In the genomic region with DNA sequence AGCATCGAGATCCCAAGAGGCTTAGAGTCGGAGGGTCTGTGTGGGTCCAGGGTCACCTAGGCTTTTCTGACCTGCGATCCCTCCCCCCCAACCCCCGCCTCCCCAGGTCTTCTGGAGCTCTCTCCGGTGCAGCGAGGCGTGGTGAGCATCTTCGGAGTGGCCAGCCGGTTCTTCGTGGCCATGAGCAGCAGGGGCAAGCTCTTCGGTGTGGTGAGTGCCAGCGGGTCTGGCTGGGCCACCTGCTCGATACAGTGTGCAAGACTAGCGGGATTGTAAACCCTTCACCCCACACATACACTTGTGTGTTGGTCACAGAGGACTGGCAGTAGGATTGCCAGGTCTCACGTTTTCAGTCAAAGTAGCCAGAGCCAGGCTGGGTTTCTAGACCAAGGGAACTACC, we compare ENCODE assay signal across 10 mouse cellular contexts. TPM values are rescaled to one million over a fixed set of nuclear protein-coding genes. Genes with fewer than 3 reads are reported as not detected.
A peak's percentile ranks its signal among the peaks of the same experiment; 100 is the strongest.
DNase-seq lines count a peak whose midpoint lies in the region; ATAC-seq and TF ChIP-seq lines count a peak whose summit lies in the region.
"Had no signal": no experiment of that assay in that cellular context is flagged by ENCODE, and none has a peak within 500 bp of the region (broad histone marks: within the 10 kb centered on the region; RNA-seq: fewer than 3 reads in every experiment).

No protein-coding gene starts in this region.

- H3K27me3 ChIP-seq in heart, embryonic 10.5 days (ENCODE audit: insufficient read depth, poor library complexity, severe bottlenecking) = peaks cover 98% of the 10 kb centered on the region
- peaks cover 96% of the 10 kb centered on the region for H3K27me3 ChIP-seq in forebrain, embryonic 12.5 days
- H3K27me3 ChIP-seq in limb, embryonic 14.5 days (ENCODE audit: control insufficient read depth, insufficient read depth, low read length) = peaks cover 69% of the 10 kb centered on the region

- H3K9me3 ChIP-seq in heart, embryonic 10.5 days = no peaks in the 10 kb centered on the region
- no peaks in the 10 kb centered on the region for H3K9me3 ChIP-seq in forebrain, embryonic 12.5 days
- no peaks in the 10 kb centered on the region for H3K9me3 ChIP-seq in limb, embryonic 14.5 days (ENCODE audit: control insufficient read depth, low read length)

- H3K4me3 ChIP-seq in heart, embryonic 10.5 days = peak overlapping the region; percentile 50
- peak overlapping the region; percentile 30 for H3K4me3 ChIP-seq in forebrain, embryonic 12.5 days (replicated peaks)
- peak overlapping the region; percentile 23; the same call in 1 of the 2 replicates for H3K4me3 ChIP-seq in limb, embryonic 14.5 days (replicated peaks; ENCODE audit: low read length)

- H3K9ac ChIP-seq in forebrain, embryonic 12.5 days = no peak overlapping the region
- no peak overlapping the region for H3K9ac ChIP-seq in limb, embryonic 14.5 days (ENCODE audit: low read depth, low read length, severe bottlenecking)

- TF ChIP-seq POLR2A in limb, embryonic 14.5 days (IDR thresholded peaks at IDR 0.05; ENCODE audit: borderline replicate concordance, extremely low read depth, insufficient read depth, insufficient read length) = no peak

- 1% methylated on average over 15 of the region's 15 CpGs for WGBS in heart, embryonic 10.5 days
- WGBS in forebrain, embryonic 12.5 days = under 1% methylated on average over 15 of the region's 15 CpGs
- 6% methylated on average over 15 of the region's 15 CpGs for WGBS in limb, embryonic 14.5 days

- no peak for DNase-seq in heart, embryonic 10.5 days (ENCODE audit: low spot score)
- no peak for DNase-seq in heart, postnatal 36 days
- DNase-seq in brain, adult 2 months (ENCODE audit: low read depth, low spot score) = peak; percentile 12
- no peak for DNase-seq in limb, embryonic 14.5 days (ENCODE audit: low spot score)
- DNase-seq in ovary, postnatal 36 days (ENCODE audit: low spot score) = no peak
- no peak for DNase-seq in frontal cortex, postnatal 36 days (ENCODE audit: low spot score in 2 of 2)
- no peak for DNase-seq in adrenal gland, postnatal 14 days

- peak overlapping the region; percentile 45; the same call in 1 of the 2 replicates for H3K4me2 ChIP-seq in forebrain, embryonic 12.5 days
- peak overlapping the region; percentile 31; the same call in 1 of the 2 replicates for H3K4me2 ChIP-seq in limb, embryonic 14.5 days (replicated peaks; ENCODE audit: low read depth, low read length, severe bottlenecking)

- H3K27ac ChIP-seq in heart, embryonic 10.5 days = no peak overlapping the region
- no peak overlapping the region for H3K27ac ChIP-seq in forebrain, embryonic 12.5 days
- no peak overlapping the region for H3K27ac ChIP-seq in limb, embryonic 14.5 days (replicated peaks; ENCODE audit: low read depth, low read length)

- H3K4me1 ChIP-seq in heart, embryonic 10.5 days = peaks cover 14% of the 10 kb centered on the region
- peaks cover 14% of the 10 kb centered on the region for H3K4me1 ChIP-seq in forebrain, embryonic 12.5 days
- H3K4me1 ChIP-seq in limb, embryonic 14.5 days (ENCODE audit: control insufficient read depth, insufficient read depth, low read length) = no peaks in the 10 kb centered on the region

- H3K36me3 ChIP-seq in heart, embryonic 10.5 days = no peaks in the 10 kb centered on the region
- no peaks in the 10 kb centered on the region for H3K36me3 ChIP-seq in forebrain, embryonic 12.5 days (replicated peaks)
- H3K36me3 ChIP-seq in limb, embryonic 14.5 days (ENCODE audit: control insufficient read depth, insufficient read depth, low read length) = no peaks in the 10 kb centered on the region

- no peak for ATAC-seq in forebrain, embryonic 12.5 days (ENCODE audit: low FRiP score)
- ATAC-seq in limb, embryonic 14.5 days (ENCODE audit: low FRiP score, low read depth) = no peak
- ATAC-seq: lung, postnatal 0 days had no signal

- intact Hi-C loops in heart, postnatal 36 days (cut with DNase I) = no loop called here

RNA-seq across cellular contexts. Expression of a gene that starts 15.0 kb away (rescaled TPM):
- 0.34 TPM in 1 of 2 replicates, not detected in the other for polyA plus RNA-seq in heart, embryonic 10.5 days (2016; fragmentation: Nextera tagmentation; extraction: Ambion mirVana)
- not detected for total RNA-seq in heart, postnatal 36 days (2021)
- polyA plus RNA-seq in forebrain, embryonic 12.5 days (2016; fragmentation: Nextera tagmentation; extraction: Ambion mirVana) = not detected in 2 replicates
- 0.57 and 0.67 TPM in 2 replicates for polyA plus RNA-seq in limb, embryonic 14.5 days (2012; rRNA removed)
- 0.91 and 1.5 TPM in 2 replicates for polyA plus RNA-seq in limb, embryonic 14.5 days (2014; fragmentation: Nextera tagmentation; extraction: Ambion mirVana)
- total RNA-seq in adrenal gland, postnatal 14 days (2021) = not detected in 2 replicates
- total RNA-seq: adrenal gland, adult 2 months had no signal
- polyA plus RNA-seq: adrenal gland, adult 2 months; lung, postnatal 0 days had no signal

RNA-seq across cellular contexts. Expression of a gene that starts 24.2 kb away (rescaled TPM):
- polyA plus RNA-seq in heart, embryonic 10.5 days (2016; fragmentation: Nextera tagmentation; extraction: Ambion mirVana) = 0.07 and 0.88 TPM in 2 replicates
- not detected for total RNA-seq in heart, postnatal 36 days (2021)
- polyA plus RNA-seq in forebrain, embryonic 12.5 days (2016; fragmentation: Nextera tagmentation; extraction: Ambion mirVana) = 1.2 and 4.4 TPM in 2 replicates
- 0.20 and 0.64 TPM in 2 replicates for polyA plus RNA-seq in limb, embryonic 14.5 days (2012; rRNA removed)
- 0.17 and 0.32 TPM in 2 replicates for polyA plus RNA-seq in limb, embryonic 14.5 days (2014; fragmentation: Nextera tagmentation; extraction: Ambion mirVana)
- total RNA-seq in adrenal gland, postnatal 14 days (2021) = 0.70 and 0.83 TPM in 2 replicates
- polyA plus RNA-seq: lung, postnatal 0 days had no signal

RNA-seq across cellular contexts. Expression of a gene that starts 34.2 kb away (rescaled TPM):
- polyA plus RNA-seq in heart, embryonic 10.5 days (2016; fragmentation: Nextera tagmentation; extraction: Ambion mirVana) = 0.41 and 1.5 TPM in 2 replicates
- not detected for total RNA-seq in heart, postnatal 36 days (2021)
- 69.9 and 94.0 TPM in 2 replicates for polyA plus RNA-seq in forebrain, embryonic 12.5 days (2016; fragmentation: Nextera tagmentation; extraction: Ambion mirVana)
- 0.13 TPM in 1 of 2 replicates, not detected in the other for polyA plus RNA-seq in limb, embryonic 14.5 days (2012; rRNA removed)
- polyA plus RNA-seq in limb, embryonic 14.5 days (2014; fragmentation: Nextera tagmentation; extraction: Ambion mirVana) = not detected in 2 replicates
- total RNA-seq in adrenal gland, postnatal 14 days (2021) = not detected in 2 replicates
- polyA plus RNA-seq: lung, postnatal 0 days had no signal

RNA-seq across cellular contexts. Expression of a gene that starts 52.8 kb away (rescaled TPM):
- polyA plus RNA-seq in heart, embryonic 10.5 days (2016; fragmentation: Nextera tagmentation; extraction: Ambion mirVana) = 23.3 and 26.0 TPM in 2 replicates
- 10 to 100 TPM; 13.8 to 15.4 TPM for total RNA-seq in heart, postnatal 36 days (2021)
- polyA plus RNA-seq in forebrain, embryonic 12.5 days (2016; fragmentation: Nextera tagmentation; extraction: Ambion mirVana) = 32.6 and 34.0 TPM in 2 replicates
- 24.9 and 46.5 TPM in 2 replicates for polyA plus RNA-seq in limb, embryonic 14.5 days (2012; rRNA removed)
- 22.0 and 26.2 TPM in 2 replicates for polyA plus RNA-seq in limb, embryonic 14.5 days (2014; fragmentation: Nextera tagmentation; extraction: Ambion mirVana)
- total RNA-seq in adrenal gland, postnatal 14 days (2021) = 24.1 and 33.2 TPM in 2 replicates

Comparison
In these comparisons a context has a peak if more than half of its experiments do, and no peak if none do; other contexts are left out.
1. RNA of a gene that starts 34.2 kb away (polyA plus RNA-seq): 69.9 to 94.0 TPM in forebrain, embryonic 12.5 days; 0.41 to 1.5 TPM in heart, embryonic 10.5 days and 0.13 TPM in limb, embryonic 14.5 days; every median in the first group is over 10 times any median in the second.
2. Peak in every context shown above with its lines, with median percentiles within 50 percentile points of each other: H3K4me3 ChIP-seq.